Mouse (Mus musculus) megakaryocyte-erythroid progenitor cell, adult 5 weeks (primary cell): Measurements from ENCODE around the gene Galnt11. TPM values are rescaled to one million over a fixed set of nuclear protein-coding genes. Genes with fewer than 3 reads are reported as not detected.

ENCODE experiments used
- polyA plus RNA-seq: library from polyadenylated mRNA; stranded (reverse); fragments of >175 nt; gene quantifications from 2 replicates; pipeline ENCODE4 v1.2.3, GENCODE M21; 2012

Galnt11 gene
- 3.0 and 3.2 TPM in 2 replicates for polyA plus RNA-seq

GRCm38 (mm10) chr5:25221604-25222003 lies at the start of gene Galnt11:
Gene Galnt11 (plus strand): TSS chr5:25221904.

GRCm38 (mm10) chr5:25181004-25181531 lies 40.6 kb upstream of the Galnt11 start, which contains the start of gene Galntl5:
Gene Galntl5 (plus strand): TSS chr5:25181460.

GRCm38 (mm10) chr5:25222752-25223702 lies 1.3 kb downstream of the Galnt11 start, which contains the start of gene E130116L18Rik:
Gene E130116L18Rik (minus strand): TSS chr5:25223153.

Other genes starting within 250 kb of the Galnt11 start
- gene Prkag2, start 121.3 kb upstream of the Galnt11 start, polyA plus RNA-seq: 11.4 and 12.2 TPM in 2 replicates
- gene Galntl5, start 40.4 kb upstream of the Galnt11 start, polyA plus RNA-seq: not detected in 2 replicates
- not detected in 2 replicates for gene E130116L18Rik, start 1.2 kb downstream of the Galnt11 start, polyA plus RNA-seq